Mouse (Mus musculus): ENCODE results near the gene Tent4a. TPM values are rescaled to one million over a fixed set of nuclear protein-coding genes. Genes with fewer than 3 reads are reported as not detected.

Gene Tent4a
- total and polyA plus RNA-seq, 3 experiments: 3.6 to 8.8 (median 5.7) TPM

DNA sequence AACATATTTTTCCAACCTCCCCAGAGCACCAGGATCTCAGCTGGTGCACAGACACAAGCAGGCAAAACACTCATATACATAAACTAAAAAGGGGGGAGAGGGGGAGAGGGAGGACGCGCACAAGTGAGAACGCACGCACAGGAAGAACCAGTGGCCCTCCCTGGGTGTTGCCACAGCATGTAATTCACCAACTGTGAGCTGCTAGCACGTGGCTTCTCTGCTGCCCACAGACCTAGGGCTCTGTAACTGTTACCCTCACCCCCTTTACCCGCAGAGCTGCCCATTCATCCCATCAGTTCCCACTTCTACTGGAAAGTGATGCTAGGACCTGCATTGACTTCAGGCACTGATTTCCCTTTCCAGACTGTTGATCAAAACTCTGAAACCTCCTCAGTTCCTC, 15.3 kb downstream of the Tent4a start:
- no peak overlapping the region for H3K4me2 ChIP-seq (ENCODE audit: insufficient read depth, low read depth, poor library complexity, severe bottlenecking)
- H3K4me3 ChIP-seq (replicated peaks in 1 of 3; ENCODE audit: low read depth in 2 of 3, low read length in 2 of 3, poor library complexity in 1 of 3): no peak overlapping the region
- no peaks in the 10 kb centered on the region; the same call in 1 of the 2 replicates for H3K79me2 ChIP-seq (replicated peaks; ENCODE audit: control insufficient read depth, extremely low read depth, insufficient read depth, poor library complexity, severe bottlenecking)
- H3K27me3 ChIP-seq (replicated peaks): no peaks in the 10 kb centered on the region
- H3K36me3 ChIP-seq (replicated peaks in 1 of 2; ENCODE audit: control insufficient read depth in 1 of 2, insufficient read depth in 1 of 2, low read length in 1 of 2): peaks cover 0 to 48% of the 10 kb centered on the region in 2 experiments
- peaks cover 0 to 41% of the 10 kb centered on the region in 2 experiments; a peak in 2 of 4 replicates for H3K4me1 ChIP-seq (ENCODE audit: control insufficient read depth in 1 of 2, insufficient read depth in 2 of 2)
- no peak overlapping the region for H3K27ac ChIP-seq (ENCODE audit: insufficient read depth, low read depth)
- in situ Hi-C loops (cut with MboI; ENCODE audit: low pct_ligation_motif_present, low pct_unique_long_range_greater_than_20kb, low sequenced_read_pairs): no loop called here
- no peak for DNase-seq (ENCODE audit: extremely low read depth)
- no peaks in the 10 kb centered on the region for H3K9me3 ChIP-seq (replicated peaks; ENCODE audit: low read length)
- no peak overlapping the region for H3K9ac ChIP-seq (ENCODE audit: insufficient read depth, low read depth)
- dilution Hi-C loops (cut with MboI; ENCODE audit: extremely low pct_ligation_motif_present, extremely low pct_unique_long_range_greater_than_20kb, low sequenced_read_pairs): no loop called here
- TF ChIP-seq ZKSCAN1 (IDR thresholded peaks at IDR 0.05; ENCODE audit: borderline replicate concordance, low read depth, low read length): no peak
- no peak for TF ChIP-seq E2F4 (IDR thresholded peaks at IDR 0.05; ENCODE audit: insufficient replicate concordance, low read depth, low read length)
- TF ChIP-seq MYC (IDR thresholded peaks at IDR 0.05; ENCODE audit: low read depth, low read length): no peak
- TF ChIP-seq EP300 (IDR thresholded peaks at IDR 0.05; ENCODE audit: low read length): no peak
- no peak for TF ChIP-seq POLR2A (IDR thresholded peaks at IDR 0.05; ENCODE audit: low read depth, low read length)
- no peak for TF ChIP-seq USF1 (IDR thresholded peaks at IDR 0.05; ENCODE audit: low read depth, low read length)
- no peak for TF ChIP-seq IRF4 (IDR thresholded peaks at IDR 0.05; ENCODE audit: low read depth, low read length)
- TF ChIP-seq CHD2 (IDR thresholded peaks at IDR 0.05; ENCODE audit: low read length): no peak
- TF ChIP-seq SMC3 (IDR thresholded peaks at IDR 0.05; ENCODE audit: low read depth, low read length): no peak
- no peak for TF ChIP-seq NELFE (IDR thresholded peaks at IDR 0.05; ENCODE audit: low read depth, low read length)
- TF ChIP-seq SIN3A (IDR thresholded peaks at IDR 0.05; ENCODE audit: low read length): no peak
- TF ChIP-seq ZC3H11A (IDR thresholded peaks at IDR 0.05; ENCODE audit: low read depth, low read length): no peak
- TF ChIP-seq MAX (IDR thresholded peaks at IDR 0.05; ENCODE audit: low read length): no peak
- no peak for TF ChIP-seq JUN (IDR thresholded peaks at IDR 0.05; ENCODE audit: insufficient read depth, low read depth, low read length)
- no peak for TF ChIP-seq USF2 (conservative IDR thresholded peaks at IDR 0.05; ENCODE audit: low read depth, low read length)
- TF ChIP-seq MXI1 (IDR thresholded peaks at IDR 0.05; ENCODE audit: low read depth, low read length): no peak
- no peak for TF ChIP-seq ZMIZ1 (IDR thresholded peaks at IDR 0.05; ENCODE audit: low read depth, low read length)
- TF ChIP-seq RAD21 (IDR thresholded peaks at IDR 0.05; ENCODE audit: low read depth, low read length): no peak
- no peak for TF ChIP-seq CHD1 (IDR thresholded peaks at IDR 0.05; ENCODE audit: low read depth, low read length)

DNA sequence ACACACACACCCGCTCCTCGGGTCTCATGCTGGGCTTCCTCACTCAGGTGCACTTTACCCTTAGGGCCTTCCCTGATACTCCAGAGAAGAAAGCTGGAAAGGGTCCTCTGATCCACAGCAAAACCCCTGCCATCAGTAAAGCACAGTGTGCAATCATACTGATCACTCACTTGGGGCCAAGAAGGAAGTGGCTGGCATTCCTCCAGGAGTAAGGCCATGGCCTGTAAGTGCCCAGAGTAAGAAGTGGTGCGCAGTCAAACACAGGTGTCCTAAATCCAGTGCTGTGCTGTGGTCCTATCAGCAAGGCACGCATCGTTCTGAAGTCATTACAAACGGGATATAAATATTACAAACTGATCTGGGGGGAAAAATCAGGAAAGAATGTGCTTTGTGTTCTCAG, 17.0 kb downstream of the Tent4a start:
- Histone ChIP-seq H3K79me2 (replicated peaks; ENCODE audit: control insufficient read depth, extremely low read depth, insufficient read depth, poor library complexity, severe bottlenecking) (no peaks in the 10 kb centered on the region), H3K4me3 (replicated peaks in 1 of 3; ENCODE audit: low read depth in 2 of 3, low read length in 2 of 3, poor library complexity in 1 of 3) (no peak overlapping the region), H3K9ac (ENCODE audit: insufficient read depth, low read depth) (no peak overlapping the region), H3K27me3 (replicated peaks) (no peaks in the 10 kb centered on the region), H3K27ac (ENCODE audit: insufficient read depth, low read depth) (no peak overlapping the region), H3K4me1 (ENCODE audit: control insufficient read depth in 1 of 2, insufficient read depth in 2 of 2) (peaks cover 0 to 32% of the 10 kb centered on the region in 2 experiments; a peak in 2 of 4 replicates), H3K9me3 (replicated peaks; ENCODE audit: low read length) (no peaks in the 10 kb centered on the region), H3K36me3 (replicated peaks in 1 of 2; ENCODE audit: control insufficient read depth in 1 of 2, insufficient read depth in 1 of 2, low read length in 1 of 2) (peaks cover 5 to 53% of the 10 kb centered on the region in 2 experiments), H3K4me2 (ENCODE audit: insufficient read depth, low read depth, poor library complexity, severe bottlenecking) (no peak overlapping the region)
- in situ Hi-C loops (cut with MboI; ENCODE audit: low pct_ligation_motif_present, low pct_unique_long_range_greater_than_20kb, low sequenced_read_pairs): no loop called here
- dilution Hi-C loops (cut with MboI; ENCODE audit: extremely low pct_ligation_motif_present, extremely low pct_unique_long_range_greater_than_20kb, low sequenced_read_pairs): no loop called here
- TF ChIP-seq ZNF384 (IDR thresholded peaks at IDR 0.05; ENCODE audit: low read depth, low read length) (no peak), TBP (conservative IDR thresholded peaks at IDR 0.05; ENCODE audit: low read depth, low read length) (no peak), MEF2A (IDR thresholded peaks at IDR 0.05; ENCODE audit: borderline replicate concordance, low read depth, low read length) (no peak), USF1 (IDR thresholded peaks at IDR 0.05; ENCODE audit: low read depth, low read length) (no peak), BHLHE40 (IDR thresholded peaks at IDR 0.05; ENCODE audit: low read depth, low read length) (no peak), RCOR1 (conservative IDR thresholded peaks at IDR 0.05; ENCODE audit: low read depth, low read length) (no peak), ELF1 (IDR thresholded peaks at IDR 0.05; ENCODE audit: low read depth, low read length) (no peak), CTCF (conservative IDR thresholded peaks at IDR 0.05 in 1 of 2, IDR thresholded peaks at IDR 0.05 in 1 of 2; ENCODE audit: low read depth in 2 of 2, low read length in 2 of 2) (no peak), ETS1 (conservative IDR thresholded peaks at IDR 0.05; ENCODE audit: low read depth, low read length) (no peak), NELFE (IDR thresholded peaks at IDR 0.05; ENCODE audit: low read depth, low read length) (no peak), SMC3 (IDR thresholded peaks at IDR 0.05; ENCODE audit: low read depth, low read length) (no peak), MAX (IDR thresholded peaks at IDR 0.05; ENCODE audit: low read length) (no peak), TCF12 (IDR thresholded peaks at IDR 0.05; ENCODE audit: low read depth, low read length) (no peak), CHD2 (IDR thresholded peaks at IDR 0.05; ENCODE audit: low read length) (no peak), MXI1 (IDR thresholded peaks at IDR 0.05; ENCODE audit: low read depth, low read length) (no peak), E2F4 (IDR thresholded peaks at IDR 0.05; ENCODE audit: insufficient replicate concordance, low read depth, low read length) (no peak), GABPA (IDR thresholded peaks at IDR 0.05; ENCODE audit: insufficient replicate concordance, low read depth, low read length) (no peak), ZMIZ1 (IDR thresholded peaks at IDR 0.05; ENCODE audit: low read depth, low read length) (no peak), USF2 (conservative IDR thresholded peaks at IDR 0.05; ENCODE audit: low read depth, low read length) (no peak), JUND (conservative IDR thresholded peaks at IDR 0.05; ENCODE audit: low read depth, low read length) (no peak)
- DNase-seq (ENCODE audit: extremely low read depth): no peak

Data from CH12.LX (cell line).